In the genomic region with DNA sequence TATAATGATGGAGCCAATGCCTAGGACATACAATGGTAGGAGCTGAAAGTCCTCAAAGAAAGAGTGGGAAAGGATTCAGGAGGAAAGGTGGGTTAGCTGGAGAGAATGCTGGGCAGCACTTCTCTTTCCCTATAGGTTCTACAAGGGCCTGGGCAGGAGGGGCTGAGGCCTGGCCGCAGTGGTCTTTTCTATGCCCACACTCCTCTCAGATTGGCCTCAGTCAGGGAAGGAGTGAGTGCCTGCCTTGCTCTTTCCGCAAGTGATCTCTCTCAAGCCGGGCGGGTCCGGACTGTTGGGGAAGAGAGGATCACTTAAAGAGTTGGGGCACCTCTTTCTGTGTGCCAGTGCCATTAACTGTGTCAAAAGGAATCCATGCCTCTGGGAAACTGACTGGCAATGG, we compare ENCODE assay signal across 37 mouse cellular contexts. TPM values are rescaled to one million over a fixed set of nuclear protein-coding genes. Genes with fewer than 3 reads are reported as not detected.
"Had no signal": no experiment of that assay in that cellular context is flagged by ENCODE, and none has a peak within 500 bp of the region (broad histone marks: within the 10 kb centered on the region; RNA-seq: fewer than 3 reads in every experiment).

No protein-coding gene starts in this region.

- DNase-seq: cerebellum, adult 18-20 months; cerebellum, adult 2 months; cerebellum, adult 8-10 months; cerebellum, adult 9-10 months; cerebellum, adult 9-11 months; cerebellum, postnatal 10 days; cerebellum, postnatal 14 days; cerebellum, postnatal 25 days; cerebellum, postnatal 36 days; embryo, embryonic 11 days; gastrocnemius, adult 2 months; gastrocnemius, postnatal 10 days; gastrocnemius, postnatal 14 days; gastrocnemius, postnatal 25 days; gastrocnemius, postnatal 36 days; heart, adult 18-20 months; heart, adult 2 months had no signal

- H3K9me3 ChIP-seq: embryonic facial prominence, embryonic 10.5 days; embryonic facial prominence, embryonic 12.5 days; embryonic facial prominence, embryonic 13.5 days; embryonic facial prominence, embryonic 15.5 days; forebrain, embryonic 12.5 days; forebrain, embryonic 13.5 days; forebrain, embryonic 15.5 days; heart, embryonic 12.5 days had no signal

- H3K27me3 ChIP-seq: forebrain, embryonic 13.5 days; forebrain, embryonic 15.5 days had no signal

- H3K36me3 ChIP-seq: embryonic facial prominence, embryonic 10.5 days; embryonic facial prominence, embryonic 12.5 days; embryonic facial prominence, embryonic 13.5 days; embryonic facial prominence, embryonic 15.5 days; forebrain, embryonic 12.5 days; forebrain, embryonic 15.5 days; heart, embryonic 12.5 days had no signal

- H3K9ac ChIP-seq: embryonic facial prominence, embryonic 12.5 days; embryonic facial prominence, embryonic 13.5 days; embryonic facial prominence, embryonic 15.5 days; forebrain, embryonic 12.5 days; forebrain, embryonic 13.5 days; forebrain, embryonic 15.5 days; heart, embryonic 12.5 days had no signal

- H3K27ac ChIP-seq: embryonic facial prominence, embryonic 10.5 days; embryonic facial prominence, embryonic 12.5 days; embryonic facial prominence, embryonic 13.5 days; embryonic facial prominence, embryonic 15.5 days; forebrain, embryonic 15.5 days; gastrocnemius, adult 2 months; heart, adult 2 months had no signal

- H3K4me2 ChIP-seq: embryonic facial prominence, embryonic 12.5 days; embryonic facial prominence, embryonic 13.5 days; embryonic facial prominence, embryonic 15.5 days; forebrain, embryonic 12.5 days; forebrain, embryonic 13.5 days; forebrain, embryonic 15.5 days; heart, embryonic 12.5 days had no signal

- ATAC-seq: forebrain, embryonic 13.5 days; forebrain, embryonic 14.5 days; forebrain, embryonic 15.5 days had no signal

- H3K4me3 ChIP-seq: embryonic facial prominence, embryonic 10.5 days; embryonic facial prominence, embryonic 12.5 days; embryonic facial prominence, embryonic 13.5 days; embryonic facial prominence, embryonic 15.5 days; erythroblast, embryonic 14.5 days; forebrain, embryonic 12.5 days; forebrain, embryonic 13.5 days; forebrain, embryonic 15.5 days; gastrocnemius, adult 2 months; heart, adult 2 months; heart, embryonic 12.5 days had no signal

RNA-seq across cellular contexts. Expression of gene Ces4a, which starts 22.7 kb away (rescaled TPM):
- total RNA-seq: common myeloid progenitor, adult 5-6 weeks; gastrocnemius, adult 18-20 months; gastrocnemius, adult 2 months; gastrocnemius, adult 8-10 months; gastrocnemius, postnatal 10 days; gastrocnemius, postnatal 14 days; gastrocnemius, postnatal 25 days; gastrocnemius, postnatal 36 days; gastrocnemius, postnatal 4 days; granulocyte monocyte progenitor cell, adult 5-6 weeks; heart, adult 18-20 months; heart, adult 2 months; heart, adult 8-10 months had no signal
- polyA plus RNA-seq: cortical plate, adult 2 months; embryonic facial prominence, embryonic 10.5 days; embryonic facial prominence, embryonic 11.5 days; embryonic facial prominence, embryonic 12.5 days; embryonic facial prominence, embryonic 13.5 days; embryonic facial prominence, embryonic 14.5 days; embryonic facial prominence, embryonic 15.5 days; erythroblast, embryonic 14.5 days; forebrain, embryonic 12.5 days; frontal cortex, adult 2 months; heart, adult 2 months; heart, embryonic 12.5 days had no signal
